Mouse (Mus musculus) megakaryocyte, embryonic 14.5 days (primary cell): Measurements from ENCODE around the gene Tnrc6b. TPM values are rescaled to one million over a fixed set of nuclear protein-coding genes. Genes with fewer than 3 reads are reported as not detected.
A peak's percentile ranks its signal among the peaks of the same experiment; 100 is the strongest.

Experiments
- H3K27me3 ChIP-seq: replicated peaks from 2 replicates; pipeline ENCODE3; 2012; ENCODE audit warnings: inconsistent platforms
- H3K36me3 ChIP-seq: replicated peaks from 2 replicates; pipeline ENCODE3; 2012; ENCODE audit warnings: low read length, inconsistent platforms, mixed read lengths
- H3K4me1 ChIP-seq: 2 replicates; pipeline ENCODE4 v1.6.1; 2012; ENCODE audit warnings: inconsistent platforms
- H3K4me3 ChIP-seq: replicated peaks from 2 replicates; pipeline ENCODE3; 2012; ENCODE audit warnings: moderate library complexity, mild to moderate bottlenecking, inconsistent platforms
- H3K9me3 ChIP-seq: 2 replicates; pipeline ENCODE4 v1.6.1; 2012; ENCODE audit warnings: inconsistent platforms
- FLI1 ChIP-seq: IDR thresholded peaks from 2 replicates; pipeline ENCODE4 v1.6.1; 2012; ENCODE audit warnings: low read length, inconsistent platforms, mixed read lengths
- GATA1 ChIP-seq: IDR thresholded peaks from 3 replicates; pipeline ENCODE4 v1.6.1; 2012; ENCODE audit warnings: mixed read lengths, low read length, inconsistent platforms, borderline replicate concordance
- polyA plus RNA-seq: library from polyadenylated mRNA; stranded (reverse); fragments of >175 nt; gene quantifications from 2 replicates; pipeline ENCODE4 v1.2.3, GENCODE M21; 2012; ENCODE audit warnings: low replicate concordance; ENCODE audit not compliant: insufficient read depth

Gene Tnrc6b
- polyA plus RNA-seq, 1 experiment, result 19.3 TPM

DNA sequence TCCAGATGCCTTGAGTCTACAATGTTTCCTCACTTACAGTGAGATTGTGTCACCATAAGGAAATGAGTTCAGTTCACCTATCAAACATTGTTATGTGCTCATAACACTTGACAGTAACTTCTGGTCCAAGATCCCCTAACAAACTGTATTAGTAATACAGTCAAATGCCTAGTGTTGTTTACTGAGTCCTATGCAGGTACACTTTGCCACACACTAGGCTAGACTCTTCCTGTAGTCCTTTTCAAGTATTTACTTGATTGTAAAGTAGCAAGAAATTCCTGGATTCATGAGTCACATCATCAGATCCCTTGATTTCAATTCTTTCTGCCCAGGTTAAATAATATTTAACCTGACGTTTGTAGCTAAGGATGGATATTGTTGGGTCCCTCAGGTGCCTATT lies 258.3 kb downstream of the Tnrc6b start:
- H3K36me3 ChIP-seq, result peaks cover 62% of the 10 kb centered on the region
- no peak overlapping the region for H3K4me3 ChIP-seq
- H3K9me3 ChIP-seq, result no peaks in the 10 kb centered on the region
- no peaks in the 10 kb centered on the region for H3K27me3 ChIP-seq
- no peak for TF ChIP-seq GATA1
- TF ChIP-seq FLI1, result no peak
- peaks cover 9% of the 10 kb centered on the region for H3K4me1 ChIP-seq

DNA sequence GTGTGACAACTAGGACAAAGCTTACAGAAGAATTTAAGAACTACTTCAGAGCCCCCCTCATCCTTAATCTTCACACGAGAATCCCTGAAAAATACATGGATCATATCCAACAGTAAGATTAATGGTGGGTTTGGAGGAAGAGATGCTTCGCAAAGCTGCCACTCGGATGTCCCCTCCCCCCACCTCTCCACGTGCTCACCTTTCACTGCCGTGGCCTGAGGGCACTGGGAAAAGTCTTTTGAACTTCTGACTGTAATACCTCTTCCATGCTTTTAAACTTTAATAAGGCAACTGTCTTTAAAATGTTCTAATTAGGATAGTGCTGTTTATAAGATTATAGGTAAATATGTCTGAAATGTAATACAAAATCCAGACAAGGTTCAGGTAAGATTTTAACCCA lies 263.2 kb downstream of the Tnrc6b start:
- peaks cover 28% of the 10 kb centered on the region for H3K4me1 ChIP-seq
- H3K27me3 ChIP-seq, result no peaks in the 10 kb centered on the region
- no peaks in the 10 kb centered on the region for H3K9me3 ChIP-seq
- peaks cover 18% of the 10 kb centered on the region for H3K36me3 ChIP-seq
- no peak for TF ChIP-seq GATA1
- no peak for TF ChIP-seq FLI1
- no peak overlapping the region for H3K4me3 ChIP-seq

DNA sequence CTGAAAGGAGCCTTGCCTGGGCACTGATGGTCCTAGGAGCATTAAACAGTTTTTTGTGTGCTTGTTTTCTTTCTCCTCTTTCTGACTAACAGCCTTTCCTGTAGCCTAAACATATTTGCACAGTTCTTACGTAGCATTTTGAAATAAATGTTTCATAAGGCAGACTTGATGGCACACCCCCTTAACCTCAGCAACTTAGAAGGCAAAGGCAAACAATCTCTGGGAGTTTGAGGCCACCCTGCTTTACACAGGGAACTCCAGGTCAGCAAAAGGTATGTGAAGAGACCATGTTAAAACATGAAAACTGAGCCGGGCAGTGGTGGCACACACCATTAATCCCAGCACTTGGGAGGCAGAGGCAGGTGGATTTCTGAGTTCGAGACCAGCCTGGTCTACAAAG lies 264.6 kb downstream of the Tnrc6b start:
- Histone ChIP-seq H3K4me3 (no peak overlapping the region), H3K36me3 (peaks cover 4% of the 10 kb centered on the region), H3K9me3 (no peaks in the 10 kb centered on the region), H3K4me1 (peaks cover 38% of the 10 kb centered on the region), H3K27me3 (no peaks in the 10 kb centered on the region)
- TF ChIP-seq FLI1, result no peak
- no peak for TF ChIP-seq GATA1

DNA sequence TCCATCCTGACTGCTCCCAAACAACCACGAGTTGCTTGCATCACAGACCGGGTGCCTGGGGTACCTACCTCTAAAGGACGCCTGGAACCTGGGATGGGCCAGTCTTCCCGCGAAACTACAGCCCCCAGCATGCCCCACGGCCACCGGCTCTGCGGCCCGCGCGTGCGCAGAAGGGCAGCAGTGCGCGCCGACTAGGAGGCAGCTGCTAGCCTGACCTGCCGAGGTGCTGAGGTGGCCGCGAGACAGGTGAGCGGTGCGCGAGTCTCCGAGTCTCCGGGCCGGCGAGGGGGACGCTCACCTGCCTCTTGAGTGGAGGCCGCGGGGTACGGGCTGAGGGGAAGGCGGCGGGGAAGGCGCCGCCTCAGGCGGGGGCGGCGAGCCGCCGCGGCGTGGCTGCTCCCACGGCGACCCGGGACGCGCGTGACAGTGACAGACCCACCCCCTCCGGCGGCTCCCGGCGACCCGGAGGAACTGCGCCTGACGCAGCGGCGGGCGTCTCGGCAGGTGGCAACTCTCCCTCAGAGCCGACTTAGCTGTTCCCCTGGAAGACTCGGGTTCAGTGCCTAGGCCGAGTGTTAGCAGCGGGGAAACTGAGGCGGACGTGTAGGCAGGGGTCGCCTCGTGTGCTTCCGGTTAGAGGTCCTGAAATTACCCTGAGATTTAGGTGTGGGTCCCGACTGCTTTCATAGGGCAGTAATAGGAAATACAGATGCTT lies 266.7 kb downstream of the Tnrc6b start, which contains the start of gene Sgsm3:
Sgsm3 (plus strand) TSS at position 146 of the 715 bp plus-strand sequence.
- H3K9me3 ChIP-seq, result no peaks in the 10 kb centered on the region
- H3K36me3 ChIP-seq, result peaks cover 4% of the 10 kb centered on the region
- H3K4me3 ChIP-seq, result peak within 1 kb of the TSS; percentile 99
- no peaks in the 10 kb centered on the region for H3K27me3 ChIP-seq
- TF ChIP-seq FLI1 (no peak), GATA1 (no peak)
- H3K4me1 ChIP-seq, result peaks cover 37% of the 10 kb centered on the region

DNA sequence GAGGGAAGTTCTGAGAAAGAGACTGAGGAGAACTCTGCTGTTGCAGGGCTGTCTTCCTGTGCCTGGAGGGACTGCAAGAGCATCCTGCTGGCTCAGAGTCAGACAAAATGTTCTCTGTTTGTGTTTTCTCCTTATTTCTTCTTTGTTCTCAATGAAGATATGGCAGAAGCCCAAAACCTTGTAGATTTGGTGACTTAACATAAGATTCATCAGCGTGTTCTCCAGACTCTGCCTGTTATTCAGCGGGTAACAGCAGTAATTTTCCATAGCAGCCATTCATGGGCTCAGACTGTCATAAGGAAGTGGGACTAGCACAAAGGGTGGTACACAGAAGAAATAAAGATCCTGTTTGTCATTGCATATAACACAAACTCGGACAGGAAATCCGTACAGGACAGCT lies 268.5 kb downstream of the Tnrc6b start:
- Histone ChIP-seq H3K27me3 (no peaks in the 10 kb centered on the region), H3K4me3 (peak overlapping the region; percentile 59), H3K4me1 (peaks cover 36% of the 10 kb centered on the region), H3K9me3 (no peaks in the 10 kb centered on the region), H3K36me3 (peaks cover 8% of the 10 kb centered on the region)
- TF ChIP-seq FLI1 (no peak), GATA1 (no peak)

DNA sequence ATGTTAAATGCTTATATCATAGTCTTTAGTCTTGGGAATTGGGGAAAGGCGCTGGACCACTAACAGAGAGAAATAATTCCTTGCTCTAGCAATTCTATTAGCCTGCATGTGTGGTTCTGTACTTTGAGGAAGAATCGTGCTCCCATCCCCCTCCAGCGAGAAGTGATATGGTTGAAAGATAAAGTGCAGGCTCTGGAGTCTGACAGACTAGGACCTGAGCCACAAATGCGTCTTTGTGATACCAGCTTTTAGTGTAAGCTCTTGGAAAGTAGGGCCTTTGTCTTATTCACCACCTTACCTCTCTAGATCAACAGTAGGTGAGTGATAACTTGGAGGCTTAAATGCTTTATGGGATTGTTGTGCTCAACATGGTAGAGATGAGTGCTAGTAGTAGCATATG lies 270.1 kb downstream of the Tnrc6b start:
- Histone ChIP-seq H3K27me3 (no peaks in the 10 kb centered on the region), H3K9me3 (no peaks in the 10 kb centered on the region), H3K36me3 (peaks cover 12% of the 10 kb centered on the region), H3K4me1 (peaks cover 36% of the 10 kb centered on the region), H3K4me3 (no peak overlapping the region)
- TF ChIP-seq GATA1 (no peak), FLI1 (no peak)

DNA sequence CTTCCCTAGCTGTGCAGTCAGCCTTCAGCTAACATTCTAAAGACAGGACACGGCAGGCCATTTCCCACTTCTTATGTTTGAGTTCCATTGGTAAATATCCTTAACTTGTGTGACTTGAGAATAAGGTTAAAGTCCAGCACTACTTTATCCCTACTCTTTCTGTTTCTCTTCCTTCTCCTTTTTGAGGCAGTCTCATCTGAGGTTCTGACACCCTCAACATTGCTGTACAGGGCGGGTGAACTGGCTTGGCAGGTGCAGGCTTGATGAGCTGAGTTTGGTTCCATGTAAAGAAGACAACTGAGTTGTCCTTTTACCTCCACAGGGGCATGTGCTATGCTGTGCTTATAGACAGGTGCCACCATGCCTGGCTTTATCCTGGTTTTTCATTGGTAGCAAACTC lies 272.2 kb downstream of the Tnrc6b start:
- TF ChIP-seq FLI1 (no peak), GATA1 (no peak)
- peaks cover 12% of the 10 kb centered on the region for H3K36me3 ChIP-seq

DNA sequence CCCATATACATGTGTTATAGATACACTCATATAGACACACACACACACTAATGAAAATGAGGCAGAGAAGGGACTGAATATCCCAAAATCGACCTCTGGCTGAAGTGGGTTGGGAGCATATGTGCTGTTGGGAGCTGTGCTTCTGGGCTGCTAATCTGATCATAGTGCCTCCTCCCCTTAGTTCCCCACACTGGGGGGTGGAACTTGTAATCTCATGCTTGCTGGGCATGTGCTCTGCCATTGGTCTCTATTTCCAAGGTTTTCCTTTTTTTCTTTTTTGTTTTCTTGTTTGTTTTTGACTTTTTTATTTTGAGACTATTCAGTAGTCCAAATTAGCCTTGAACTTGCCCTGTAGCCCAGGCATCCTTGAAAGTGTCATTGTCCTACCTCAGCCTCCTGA lies 277.2 kb downstream of the Tnrc6b start:
- H3K4me1 ChIP-seq, result peaks cover 30% of the 10 kb centered on the region
- no peaks in the 10 kb centered on the region for H3K9me3 ChIP-seq
- TF ChIP-seq FLI1 (no peak), GATA1 (no peak)
- H3K36me3 ChIP-seq, result peaks cover 4% of the 10 kb centered on the region
- no peaks in the 10 kb centered on the region for H3K27me3 ChIP-seq
- H3K4me3 ChIP-seq, result no peak overlapping the region

More for the DNA sequence above, 272.2 kb downstream of the Tnrc6b start:
- peaks cover 37% of the 10 kb centered on the region for H3K4me1 ChIP-seq
- no peaks in the 10 kb centered on the region for H3K27me3 ChIP-seq
- H3K9me3 ChIP-seq, result no peaks in the 10 kb centered on the region
- H3K4me3 ChIP-seq, result no peak overlapping the region

DNA sequence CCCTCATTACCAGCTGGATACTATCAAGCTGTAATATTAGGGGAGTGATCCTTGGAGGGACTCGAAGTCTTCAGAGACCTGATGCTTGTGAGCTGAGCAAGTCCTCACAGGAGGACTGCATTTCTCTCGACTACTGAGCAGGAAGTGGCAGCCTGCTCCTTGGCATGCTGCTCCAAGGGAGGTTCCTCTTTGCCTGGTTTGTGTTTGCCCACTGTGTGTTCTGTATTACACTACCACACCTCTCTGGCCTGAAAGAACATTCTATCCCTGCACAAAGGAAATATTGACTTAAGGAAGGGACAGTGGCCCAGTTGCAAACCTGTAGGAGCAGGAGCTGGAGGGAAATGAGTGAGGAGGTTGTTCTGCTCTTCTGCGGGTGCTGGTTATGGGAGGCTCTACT lies 278.6 kb downstream of the Tnrc6b start:
- Histone ChIP-seq H3K36me3 (peaks cover 4% of the 10 kb centered on the region), H3K27me3 (no peaks in the 10 kb centered on the region), H3K4me1 (peaks cover 30% of the 10 kb centered on the region), H3K4me3 (no peak overlapping the region), H3K9me3 (no peaks in the 10 kb centered on the region)
- no peak for TF ChIP-seq GATA1
- no peak for TF ChIP-seq FLI1

Other genes starting within 250 kb of the Tnrc6b start
- gene Enthd1, start 146.2 kb upstream of the Tnrc6b start, polyA plus RNA-seq, result not detected in 2 replicates
- gene Grap2, start 138.7 kb upstream of the Tnrc6b start, polyA plus RNA-seq, result 136 and 290 TPM in 2 replicates
- gene Fam83f, start 39.5 kb upstream of the Tnrc6b start, polyA plus RNA-seq, result 0.64 and 1.1 TPM in 2 replicates
- gene Adsl, start 237.2 kb downstream of the Tnrc6b start, polyA plus RNA-seq, result 8.4 and 45.2 TPM in 2 replicates